Mouse (Mus musculus): ENCODE results near the gene Trim58. TPM values are rescaled to one million over a fixed set of nuclear protein-coding genes. Genes with fewer than 3 reads are reported as not detected.

Trim58 gene
- polyA plus RNA-seq, 1 experiment: not detected

DNA sequence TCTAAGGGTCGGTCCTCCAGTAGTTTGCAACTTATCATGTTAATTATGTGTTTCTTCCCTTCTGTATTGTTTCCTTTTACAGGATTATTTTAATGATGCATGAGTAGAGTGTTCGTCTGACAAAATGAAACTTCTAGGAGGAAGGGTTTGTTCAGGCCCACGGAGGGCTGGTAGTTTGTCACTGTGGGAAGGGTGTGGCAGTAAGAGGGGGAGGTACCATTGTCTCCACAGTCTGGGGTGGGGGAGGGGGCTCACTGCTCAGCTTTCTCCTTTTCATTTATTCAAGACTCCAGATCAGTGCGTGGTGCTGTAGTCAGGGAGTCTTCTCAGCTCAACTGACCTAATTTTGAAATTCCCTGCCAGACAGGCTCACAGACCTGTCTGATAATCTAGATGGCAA, 14.1 kb upstream of the Trim58 start:
- no peaks in the 10 kb centered on the region for H3K27me3 ChIP-seq (ENCODE audit: control insufficient read depth, insufficient read depth, low read length)
- no peak overlapping the region for H3K4me3 ChIP-seq (ENCODE audit: control insufficient read depth, low read depth, low read length)
- H3K36me3 ChIP-seq (ENCODE audit: control insufficient read depth, insufficient read depth, low read length): no peaks in the 10 kb centered on the region
- peaks cover 4% of the 10 kb centered on the region for H3K4me1 ChIP-seq (ENCODE audit: control insufficient read depth, insufficient read depth, low read length)
- H3K27ac ChIP-seq (ENCODE audit: control insufficient read depth, insufficient read depth, low read depth, low read length): no peak overlapping the region
- TF ChIP-seq POLR2A (IDR thresholded peaks at IDR 0.05; ENCODE audit: control insufficient read depth, low read depth, low read length) (no peak), CTCF (IDR thresholded peaks at IDR 0.05; ENCODE audit: control insufficient read depth, insufficient read depth, insufficient replicate concordance, low read depth, low read length) (no peak)

DNA sequence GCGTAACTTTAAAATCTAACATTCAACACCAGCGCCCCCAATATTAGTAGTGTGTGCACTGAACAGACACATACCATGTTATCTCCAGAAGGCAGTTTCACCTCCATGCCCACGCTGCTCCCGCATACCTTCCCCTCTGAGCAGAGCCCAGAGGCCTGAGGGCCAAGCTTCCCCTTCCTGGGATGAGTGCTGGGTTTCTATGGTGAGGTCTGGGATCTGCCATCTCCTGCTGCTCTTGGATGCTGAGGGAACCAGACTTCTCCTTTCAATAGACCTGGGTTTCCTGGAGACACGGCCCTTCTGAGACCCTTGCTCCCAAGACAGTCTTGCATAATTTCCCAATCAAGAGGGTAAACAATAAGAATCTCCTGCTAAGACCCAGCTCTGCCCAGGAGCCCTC, 9.9 kb upstream of the Trim58 start, which contains the start of gene Olfr323:
Gene Olfr323, minus strand, starts transcription at position 101 of the 400 bp plus-strand sequence.
- H3K4me1 ChIP-seq (ENCODE audit: control insufficient read depth, insufficient read depth, low read length): peaks cover 4% of the 10 kb centered on the region
- no peak for TF ChIP-seq CTCF (IDR thresholded peaks at IDR 0.05; ENCODE audit: control insufficient read depth, insufficient read depth, insufficient replicate concordance, low read depth, low read length)
- no peak for TF ChIP-seq POLR2A (IDR thresholded peaks at IDR 0.05; ENCODE audit: control insufficient read depth, low read depth, low read length)
- no peaks in the 10 kb centered on the region for H3K36me3 ChIP-seq (ENCODE audit: control insufficient read depth, insufficient read depth, low read length)
- no peak within 1 kb of the TSS for H3K27ac ChIP-seq (ENCODE audit: control insufficient read depth, insufficient read depth, low read depth, low read length)
- H3K27me3 ChIP-seq (ENCODE audit: control insufficient read depth, insufficient read depth, low read length): no peaks in the 10 kb centered on the region
- H3K4me3 ChIP-seq (ENCODE audit: control insufficient read depth, low read depth, low read length): no peak within 1 kb of the TSS

DNA sequence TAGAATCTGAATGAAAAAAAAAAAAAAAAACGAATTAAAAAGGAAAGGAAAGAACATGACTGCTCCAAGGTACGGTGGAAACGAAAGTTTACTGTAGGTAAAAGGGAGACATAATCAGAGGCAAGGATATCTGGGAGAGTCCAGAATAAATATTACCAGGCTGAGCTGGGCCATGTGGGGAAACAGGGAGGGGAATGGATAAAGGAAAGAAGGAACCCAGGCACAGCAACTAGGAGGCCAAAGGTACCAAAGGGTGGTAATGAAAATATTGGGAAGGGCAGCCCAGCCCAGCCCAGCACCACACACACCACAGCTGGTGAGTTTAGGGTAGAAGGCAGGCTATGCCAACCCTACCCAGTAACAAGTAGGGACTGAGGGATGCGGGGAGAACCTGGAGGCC, 5.4 kb upstream of the Trim58 start:
- H3K27ac ChIP-seq (ENCODE audit: control insufficient read depth, insufficient read depth, low read depth, low read length): no peak overlapping the region
- H3K4me1 ChIP-seq (ENCODE audit: control insufficient read depth, insufficient read depth, low read length): no peaks in the 10 kb centered on the region
- no peaks in the 10 kb centered on the region for H3K27me3 ChIP-seq (ENCODE audit: control insufficient read depth, insufficient read depth, low read length)
- no peak for TF ChIP-seq POLR2A (IDR thresholded peaks at IDR 0.05; ENCODE audit: control insufficient read depth, low read depth, low read length)
- TF ChIP-seq CTCF (IDR thresholded peaks at IDR 0.05; ENCODE audit: control insufficient read depth, insufficient read depth, insufficient replicate concordance, low read depth, low read length): no peak
- H3K36me3 ChIP-seq (ENCODE audit: control insufficient read depth, insufficient read depth, low read length): no peaks in the 10 kb centered on the region
- H3K4me3 ChIP-seq (ENCODE audit: control insufficient read depth, low read depth, low read length): no peak overlapping the region

DNA sequence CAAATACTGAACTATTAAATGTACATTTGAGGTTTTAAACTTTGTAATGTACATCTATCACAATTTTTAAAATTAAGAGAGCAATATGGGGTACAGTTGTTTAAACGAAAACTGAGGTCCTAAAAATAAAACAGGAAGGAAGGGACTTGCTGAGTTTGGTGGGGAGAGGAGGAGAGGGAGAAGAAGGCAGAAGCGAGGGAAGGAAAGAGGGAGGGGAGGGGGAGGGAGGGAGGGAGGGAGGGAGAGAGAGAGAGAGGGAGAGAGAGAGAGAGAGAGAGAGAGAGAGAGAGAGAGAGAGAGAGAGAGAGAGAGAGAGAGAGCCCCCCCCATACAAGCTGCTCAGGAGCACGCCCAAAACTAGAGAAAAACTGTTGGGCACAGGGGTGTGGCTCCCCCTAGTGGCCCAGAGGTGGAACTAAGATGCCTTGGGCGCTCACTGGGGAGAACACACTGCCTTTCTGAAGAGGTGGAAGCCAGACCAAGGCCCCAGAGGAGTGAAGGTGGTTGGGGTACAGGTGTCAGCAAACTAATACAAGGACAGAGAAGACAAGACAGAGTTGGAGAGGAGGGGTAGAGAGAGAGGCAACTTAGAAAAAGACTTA, 3.8 kb upstream of the Trim58 start:
- Histone ChIP-seq H3K4me3 (ENCODE audit: control insufficient read depth, low read depth, low read length) (no peak overlapping the region), H3K4me1 (ENCODE audit: control insufficient read depth, insufficient read depth, low read length) (peaks cover 3% of the 10 kb centered on the region), H3K27ac (ENCODE audit: control insufficient read depth, insufficient read depth, low read depth, low read length) (no peak overlapping the region), H3K36me3 (ENCODE audit: control insufficient read depth, insufficient read depth, low read length) (no peaks in the 10 kb centered on the region), H3K27me3 (ENCODE audit: control insufficient read depth, insufficient read depth, low read length) (no peaks in the 10 kb centered on the region)
- TF ChIP-seq CTCF (IDR thresholded peaks at IDR 0.05; ENCODE audit: control insufficient read depth, insufficient read depth, insufficient replicate concordance, low read depth, low read length) (peak; percentile 86), POLR2A (IDR thresholded peaks at IDR 0.05; ENCODE audit: control insufficient read depth, low read depth, low read length) (no peak)

DNA sequence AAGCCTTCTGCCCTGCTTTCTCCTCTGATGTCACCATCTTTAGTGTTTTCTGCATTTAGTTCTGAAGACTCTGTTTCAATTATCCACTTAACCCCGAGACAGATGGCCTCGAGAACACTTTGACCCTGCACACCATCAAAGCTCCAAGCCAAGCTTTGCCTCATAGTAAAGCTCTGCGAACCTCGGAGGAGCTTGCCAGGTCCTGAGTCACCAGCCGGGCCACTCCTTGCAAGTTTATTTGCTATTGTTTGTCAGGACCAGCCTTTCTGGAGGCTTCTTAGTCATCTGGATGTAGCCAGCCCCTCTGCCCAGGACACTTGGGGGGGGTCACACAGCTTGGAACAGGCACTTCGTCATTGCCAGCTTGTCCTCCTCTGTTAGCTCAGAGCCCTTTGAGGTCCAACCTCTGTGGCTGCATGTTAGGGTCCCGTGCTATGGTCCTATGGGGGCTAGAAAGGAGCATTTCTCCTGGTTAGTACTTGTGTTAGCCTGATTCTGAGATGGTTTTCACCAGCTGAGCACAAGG, 2.0 kb upstream of the Trim58 start:
- peaks cover 3% of the 10 kb centered on the region for H3K4me1 ChIP-seq (ENCODE audit: control insufficient read depth, insufficient read depth, low read length)
- no peak overlapping the region for H3K27ac ChIP-seq (ENCODE audit: control insufficient read depth, insufficient read depth, low read depth, low read length)
- H3K4me3 ChIP-seq (ENCODE audit: control insufficient read depth, low read depth, low read length): no peak overlapping the region
- H3K27me3 ChIP-seq (ENCODE audit: control insufficient read depth, insufficient read depth, low read length): no peaks in the 10 kb centered on the region
- H3K36me3 ChIP-seq (ENCODE audit: control insufficient read depth, insufficient read depth, low read length): no peaks in the 10 kb centered on the region
- TF ChIP-seq POLR2A (IDR thresholded peaks at IDR 0.05; ENCODE audit: control insufficient read depth, low read depth, low read length): no peak

DNA sequence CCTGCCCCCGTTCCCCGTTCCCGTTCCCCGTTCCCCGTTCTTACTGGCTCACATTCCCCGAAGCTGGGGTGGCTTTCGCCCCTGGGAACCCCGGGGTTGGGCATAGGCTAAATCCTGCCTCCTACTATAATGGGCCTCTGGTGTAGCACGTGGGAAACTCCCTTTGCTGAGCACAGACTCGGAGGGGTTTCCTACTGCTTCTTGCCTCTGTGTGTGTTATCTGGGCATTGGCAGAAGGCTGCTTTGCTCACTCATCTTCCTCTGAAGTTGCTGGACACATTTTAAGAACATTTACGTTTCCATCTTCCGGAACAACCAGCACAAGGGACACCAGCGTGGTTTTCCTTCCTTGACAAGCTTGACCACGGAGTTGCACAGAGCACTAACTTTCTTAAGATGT, 792 bp downstream of the Trim58 start:
- H3K27ac ChIP-seq (ENCODE audit: control insufficient read depth, insufficient read depth, low read depth, low read length): no peak overlapping the region
- no peak overlapping the region for H3K4me3 ChIP-seq (ENCODE audit: control insufficient read depth, low read depth, low read length)

DNA sequence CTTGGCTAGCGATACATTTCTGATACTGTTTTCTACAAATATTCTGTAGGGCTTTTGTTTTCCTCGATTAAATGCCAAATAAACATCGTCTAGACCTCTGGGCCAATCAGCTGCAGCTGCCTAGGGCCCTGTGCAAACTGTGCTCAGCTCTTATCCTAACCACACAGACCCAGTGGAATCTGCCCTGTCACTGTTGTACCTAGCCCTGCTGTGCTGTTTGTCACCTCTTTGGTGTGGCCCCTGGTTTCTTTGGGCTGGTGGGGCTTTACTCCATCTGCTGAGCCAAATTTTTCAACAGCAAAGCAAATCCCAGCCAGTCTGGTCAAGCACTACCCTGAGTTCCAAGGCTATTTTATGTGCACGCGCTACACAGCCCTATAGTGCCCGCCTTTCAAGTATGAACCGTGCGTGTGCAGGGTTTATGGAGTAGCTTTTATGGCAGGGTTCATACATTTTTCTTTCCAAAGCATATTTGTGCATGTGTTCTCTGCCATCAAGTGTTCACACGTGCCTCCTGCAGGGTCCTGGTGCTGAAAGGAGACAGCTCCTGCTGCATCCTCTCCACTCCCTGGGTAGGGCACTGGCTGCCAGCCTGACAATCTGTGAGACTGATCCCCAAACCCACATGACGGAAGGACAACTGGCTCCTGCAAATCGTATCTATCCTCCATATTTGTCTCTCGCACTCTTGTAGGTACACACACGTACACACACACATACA, 1.5 kb downstream of the Trim58 start:
- TF ChIP-seq POLR2A (IDR thresholded peaks at IDR 0.05; ENCODE audit: control insufficient read depth, low read depth, low read length) (no peak), CTCF (IDR thresholded peaks at IDR 0.05; ENCODE audit: control insufficient read depth, insufficient read depth, insufficient replicate concordance, low read depth, low read length) (no peak)

More for the DNA sequence above, 792 bp downstream of the Trim58 start:
- no peak for TF ChIP-seq CTCF (IDR thresholded peaks at IDR 0.05; ENCODE audit: control insufficient read depth, insufficient read depth, insufficient replicate concordance, low read depth, low read length)
- no peak for TF ChIP-seq POLR2A (IDR thresholded peaks at IDR 0.05; ENCODE audit: control insufficient read depth, low read depth, low read length)
- Histone ChIP-seq H3K4me1 (ENCODE audit: control insufficient read depth, insufficient read depth, low read length) (peaks cover 3% of the 10 kb centered on the region), H3K36me3 (ENCODE audit: control insufficient read depth, insufficient read depth, low read length) (no peaks in the 10 kb centered on the region), H3K27me3 (ENCODE audit: control insufficient read depth, insufficient read depth, low read length) (no peaks in the 10 kb centered on the region)

More for the DNA sequence above, 1.5 kb downstream of the Trim58 start:
- H3K4me3 ChIP-seq (ENCODE audit: control insufficient read depth, low read depth, low read length): no peak overlapping the region
- H3K36me3 ChIP-seq (ENCODE audit: control insufficient read depth, insufficient read depth, low read length): no peaks in the 10 kb centered on the region
- H3K4me1 ChIP-seq (ENCODE audit: control insufficient read depth, insufficient read depth, low read length): peaks cover 3% of the 10 kb centered on the region
- no peaks in the 10 kb centered on the region for H3K27me3 ChIP-seq (ENCODE audit: control insufficient read depth, insufficient read depth, low read length)
- no peak overlapping the region for H3K27ac ChIP-seq (ENCODE audit: control insufficient read depth, insufficient read depth, low read depth, low read length)
